Comparison of ENCODE assay signal across 7 mouse cellular contexts in genomic region chr4:34614630-34615094, GRCm38 (mm10). TPM values are rescaled to one million over a fixed set of nuclear protein-coding genes. Genes with fewer than 3 reads are reported as not detected.
DNase-seq lines count a peak whose midpoint lies in the region; ATAC-seq lines count a peak whose summit lies in the region.

Gene Orc3, minus strand, starts transcription at chr4:34614944.
Gene Rars2, plus strand, starts transcription at chr4:34614957.

- peak within 1 kb of the TSS; percentile 87 for H3K9ac ChIP-seq in embryonic facial prominence, embryonic 11.5 days (replicated peaks; ENCODE audit: low read length)
- peak within 1 kb of the TSS; percentile 75 for H3K9ac ChIP-seq in limb, embryonic 11.5 days (ENCODE audit: low read length)
- H3K9ac ChIP-seq in midbrain, embryonic 14.5 days (replicated peaks; ENCODE audit: low read length), result peak within 1 kb of the TSS; percentile 82

- H3K4me3 ChIP-seq in embryonic facial prominence, embryonic 11.5 days (ENCODE audit: low read depth, low read length), result peak within 1 kb of the TSS; percentile 79
- peak within 1 kb of the TSS; percentile 69 for H3K4me3 ChIP-seq in limb, embryonic 11.5 days (ENCODE audit: low read depth, low read length)
- peak within 1 kb of the TSS; percentile 80 for H3K4me3 ChIP-seq in midbrain, embryonic 14.5 days (replicated peaks; ENCODE audit: low read depth, low read length)

- ATAC-seq in embryonic facial prominence, embryonic 11.5 days (replicated peaks; ENCODE audit: insufficient number of reproducible peaks, low FRiP score, low TSS enrichment, low read depth), result peak; percentile 97
- peak; percentile 97 for ATAC-seq in limb, embryonic 11.5 days (ENCODE audit: insufficient number of reproducible peaks, low FRiP score, low TSS enrichment, low read depth)
- ATAC-seq in midbrain, embryonic 14.5 days (ENCODE audit: low FRiP score, low TSS enrichment), result peak; percentile 98

- H3K36me3 ChIP-seq in embryonic facial prominence, embryonic 11.5 days (replicated peaks; ENCODE audit: control insufficient read depth, insufficient read depth, low read depth, low read length), result no peaks in the 10 kb centered on the region; the same call in 1 of the 2 replicates
- H3K36me3 ChIP-seq in limb, embryonic 11.5 days (ENCODE audit: control insufficient read depth, insufficient read depth, low read length), result no peaks in the 10 kb centered on the region
- H3K36me3 ChIP-seq in midbrain, embryonic 14.5 days (ENCODE audit: control insufficient read depth, insufficient read depth, low read length), result peaks cover 4% of the 10 kb centered on the region

- no peaks in the 10 kb centered on the region for H3K9me3 ChIP-seq in embryonic facial prominence, embryonic 11.5 days (replicated peaks; ENCODE audit: control insufficient read depth, low read length)
- no peaks in the 10 kb centered on the region for H3K9me3 ChIP-seq in limb, embryonic 11.5 days (ENCODE audit: control insufficient read depth, low read length)
- no peaks in the 10 kb centered on the region for H3K9me3 ChIP-seq in midbrain, embryonic 14.5 days (ENCODE audit: control insufficient read depth, low read length)

- H3K4me1 ChIP-seq in embryonic facial prominence, embryonic 11.5 days (ENCODE audit: control insufficient read depth, insufficient read depth, low read length), result no peaks in the 10 kb centered on the region
- H3K4me1 ChIP-seq in limb, embryonic 11.5 days (ENCODE audit: control insufficient read depth, insufficient read depth, low read length), result peaks cover 14% of the 10 kb centered on the region
- peaks cover 22% of the 10 kb centered on the region for H3K4me1 ChIP-seq in midbrain, embryonic 14.5 days (ENCODE audit: control insufficient read depth, insufficient read depth, low read length)

- no peaks in the 10 kb centered on the region for H3K27me3 ChIP-seq in embryonic facial prominence, embryonic 11.5 days (ENCODE audit: control insufficient read depth, insufficient read depth, low read length)
- H3K27me3 ChIP-seq in limb, embryonic 11.5 days (ENCODE audit: control insufficient read depth, insufficient read depth, low read length), result no peaks in the 10 kb centered on the region
- no peaks in the 10 kb centered on the region for H3K27me3 ChIP-seq in midbrain, embryonic 14.5 days (ENCODE audit: control insufficient read depth, insufficient read depth, low read length)

- WGBS in embryonic facial prominence, embryonic 11.5 days, result 0% methylated on average over 41 of the region's 42 CpGs
- WGBS in limb, embryonic 11.5 days, result 0% methylated on average over 42 of the region's 42 CpGs
- under 1% methylated on average over 42 of the region's 42 CpGs for WGBS in midbrain, embryonic 14.5 days

- H3K4me2 ChIP-seq in embryonic facial prominence, embryonic 11.5 days (ENCODE audit: low read depth, low read length), result peak within 1 kb of the TSS; percentile 83
- peak within 1 kb of the TSS; percentile 64 for H3K4me2 ChIP-seq in limb, embryonic 11.5 days (ENCODE audit: low read depth, severe bottlenecking)
- H3K4me2 ChIP-seq in midbrain, embryonic 14.5 days (ENCODE audit: low read length), result peak within 1 kb of the TSS; percentile 87

- peak; percentile 96 for DNase-seq in adrenal gland, postnatal 14 days
- DNase-seq in embryonic facial prominence, embryonic 11.5 days (ENCODE audit: low spot score), result peak; percentile 91
- DNase-seq in heart, adult 11 months, result peak; percentile 99
- DNase-seq in kidney, adult 18-20 months, result peak; percentile 95
- peak; percentile 92 for DNase-seq in limb, embryonic 11.5 days (ENCODE audit: low spot score)
- DNase-seq in midbrain, embryonic 14.5 days, result peak; percentile 96
- DNase-seq in spleen, adult 18-20 months, result peak; percentile 83 to 90

- H3K27ac ChIP-seq in embryonic facial prominence, embryonic 11.5 days (replicated peaks; ENCODE audit: low read depth, low read length), result peak within 1 kb of the TSS; percentile 52; the same call in 1 of the 2 replicates
- H3K27ac ChIP-seq in limb, embryonic 11.5 days (replicated peaks; ENCODE audit: low read depth, low read length), result no peak within 1 kb of the TSS; the same call in 1 of the 2 replicates
- peak within 1 kb of the TSS; percentile 91 for H3K27ac ChIP-seq in midbrain, embryonic 14.5 days (replicated peaks; ENCODE audit: low read depth, low read length)

RNA-seq across cellular contexts. Expression of gene Orc3, which starts in this region (rescaled TPM):
- total RNA-seq in adrenal gland, postnatal 14 days (2021), result 62.1 and 76.6 TPM in 2 replicates
- polyA plus RNA-seq in embryonic facial prominence, embryonic 11.5 days (2014; fragmentation: Nextera tagmentation; extraction: Ambion mirVana), result 126 and 135 TPM in 2 replicates
- polyA plus RNA-seq in limb, embryonic 11.5 days (2014; fragmentation: Nextera tagmentation; extraction: Ambion mirVana), result 112 and 115 TPM in 2 replicates
- 95.2 and 118 TPM in 2 replicates for polyA plus RNA-seq in midbrain, embryonic 14.5 days (2014; fragmentation: Nextera tagmentation; extraction: Ambion mirVana)

RNA-seq across cellular contexts. Expression of gene Rars2, which starts in this region (rescaled TPM):
- 43.1 and 51.2 TPM in 2 replicates for total RNA-seq in adrenal gland, postnatal 14 days (2021)
- polyA plus RNA-seq in embryonic facial prominence, embryonic 11.5 days (2014; fragmentation: Nextera tagmentation; extraction: Ambion mirVana), result 80.6 and 82.1 TPM in 2 replicates
- 66.9 and 69.1 TPM in 2 replicates for polyA plus RNA-seq in limb, embryonic 11.5 days (2014; fragmentation: Nextera tagmentation; extraction: Ambion mirVana)
- polyA plus RNA-seq in midbrain, embryonic 14.5 days (2014; fragmentation: Nextera tagmentation; extraction: Ambion mirVana), result 48.2 and 59.5 TPM in 2 replicates
